Mouse (Mus musculus) cerebellum, postnatal 4 days (tissue): ENCODE measurements around the gene Casp7.

Experiments
- DNase-seq, 2 experiments: peaks; one replicate each; pipeline ENCODE4 v3.0.0; 2022; ENCODE audit warnings: low spot score in 2 of 2, mixed read lengths in 1 of 2

Casp7 gene

DNA sequence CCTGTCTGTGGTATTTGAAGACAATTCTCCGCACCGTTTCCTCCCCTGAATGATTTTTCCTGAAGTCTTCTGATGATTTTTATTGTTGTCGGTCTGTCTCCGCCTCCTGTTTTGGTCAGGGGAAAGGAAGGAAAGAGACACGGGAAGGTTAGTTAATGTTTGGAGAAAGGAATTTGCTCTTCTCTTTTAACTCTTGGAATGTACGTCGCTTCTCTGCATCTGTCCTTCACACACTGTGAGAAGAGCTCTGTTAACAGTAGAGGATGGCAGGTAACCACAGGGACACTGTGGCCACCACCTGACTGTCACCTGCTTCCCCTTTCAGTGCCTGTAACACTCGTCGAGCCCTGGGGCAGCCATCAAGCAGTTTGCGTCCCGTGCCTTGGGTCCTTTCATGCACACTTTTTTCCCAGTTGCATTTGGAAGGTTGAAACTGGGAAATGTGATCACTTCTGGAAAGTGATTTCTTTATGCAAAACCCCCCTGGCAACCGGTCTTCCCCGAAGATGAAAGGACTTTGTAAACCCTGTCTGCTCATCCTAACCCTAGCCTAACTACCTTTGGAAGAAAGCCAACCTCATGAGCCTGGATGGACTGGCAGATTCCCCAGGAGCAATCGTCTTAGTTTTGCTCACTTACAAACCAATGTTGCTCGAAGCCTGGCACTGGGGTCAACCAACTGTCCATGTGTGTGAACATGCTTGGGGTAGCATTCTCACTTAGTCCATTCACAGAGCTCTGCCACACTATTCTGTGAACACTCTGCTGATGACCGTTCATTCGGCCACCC lies 27.9 kb downstream of the Casp7 start:
- no peak for DNase-seq

DNA sequence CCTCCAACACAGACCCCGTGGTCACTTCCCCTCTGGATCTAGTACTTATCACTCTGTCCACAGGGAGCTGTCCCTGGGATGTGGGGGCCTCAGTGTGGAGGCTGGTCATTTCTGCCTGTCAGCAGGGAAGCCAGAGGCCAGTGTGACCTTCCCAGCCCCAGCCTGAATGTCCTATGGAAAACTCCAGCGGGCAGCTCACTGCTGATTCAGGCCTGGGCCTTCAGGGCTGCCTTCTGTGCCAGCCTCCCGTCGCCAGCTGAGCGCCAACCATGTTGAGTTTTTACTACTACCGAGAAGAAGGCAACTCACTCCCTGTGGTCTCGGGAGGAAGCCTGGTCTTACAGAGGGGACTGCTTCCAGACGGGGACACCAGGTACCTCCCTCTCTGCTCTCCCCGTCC lies 28.6 kb downstream of the Casp7 start:
- no peak for DNase-seq

DNA sequence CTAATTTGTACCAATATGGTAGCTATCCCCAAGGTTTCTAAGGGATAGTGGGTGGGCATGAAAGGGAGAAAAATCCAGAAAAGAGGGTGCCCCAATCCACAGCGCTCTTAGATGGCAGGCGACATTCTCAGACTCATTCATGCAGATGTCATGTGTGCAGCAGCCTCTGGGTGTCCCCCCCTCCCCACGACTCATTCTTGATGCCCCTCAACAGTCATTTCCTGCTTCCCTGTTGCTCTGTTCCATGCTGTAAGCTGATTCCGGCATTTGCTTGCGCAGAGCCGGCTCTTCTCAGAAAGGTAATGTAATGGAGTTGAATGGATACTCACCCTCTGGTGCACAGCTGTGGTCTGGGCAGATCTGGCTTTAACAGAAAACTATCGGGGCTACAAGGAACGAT lies 33.4 kb downstream of the Casp7 start:
- peak in 1 of 2 experiments; percentile 9 for DNase-seq

DNA sequence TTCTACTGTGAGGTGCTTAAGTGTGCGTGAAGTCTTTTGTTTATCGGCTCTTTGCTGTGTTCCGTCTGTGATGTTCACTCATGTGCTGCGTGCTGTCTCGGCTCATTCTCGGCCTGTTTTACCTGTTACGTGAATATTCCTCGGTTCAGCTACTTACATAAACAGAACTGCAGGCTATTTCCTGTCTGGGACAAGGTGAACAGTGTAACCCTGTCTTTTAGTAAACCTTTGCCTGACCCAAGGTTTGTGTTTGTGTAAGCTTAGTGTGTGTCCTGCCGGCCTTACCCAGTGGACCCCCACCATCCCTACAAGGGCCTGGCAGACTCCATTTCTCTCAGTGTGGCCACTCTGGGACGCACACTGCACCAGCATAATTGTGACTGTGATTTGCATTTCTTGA lies 35.8 kb downstream of the Casp7 start:
- DNase-seq, result no peak

DNA sequence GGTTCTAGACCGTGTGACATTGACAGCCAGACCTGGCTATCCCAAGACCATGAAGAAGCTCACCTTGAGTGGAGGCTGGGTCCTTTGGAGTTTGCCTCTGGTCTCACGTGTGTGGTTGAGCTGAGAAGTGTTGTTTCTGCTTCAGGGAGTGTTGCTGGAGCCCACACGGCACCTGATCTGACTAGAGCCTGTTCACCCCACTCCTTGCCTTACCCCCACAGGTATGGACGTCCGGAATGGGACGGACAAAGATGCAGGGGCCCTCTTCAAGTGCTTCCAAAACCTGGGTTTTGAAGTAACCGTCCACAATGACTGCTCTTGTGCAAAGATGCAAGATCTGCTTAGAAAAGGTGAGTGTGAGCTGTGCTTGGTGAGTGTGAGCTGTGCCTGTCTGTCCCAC lies 36.7 kb downstream of the Casp7 start:
- DNase-seq, result no peak

DNA sequence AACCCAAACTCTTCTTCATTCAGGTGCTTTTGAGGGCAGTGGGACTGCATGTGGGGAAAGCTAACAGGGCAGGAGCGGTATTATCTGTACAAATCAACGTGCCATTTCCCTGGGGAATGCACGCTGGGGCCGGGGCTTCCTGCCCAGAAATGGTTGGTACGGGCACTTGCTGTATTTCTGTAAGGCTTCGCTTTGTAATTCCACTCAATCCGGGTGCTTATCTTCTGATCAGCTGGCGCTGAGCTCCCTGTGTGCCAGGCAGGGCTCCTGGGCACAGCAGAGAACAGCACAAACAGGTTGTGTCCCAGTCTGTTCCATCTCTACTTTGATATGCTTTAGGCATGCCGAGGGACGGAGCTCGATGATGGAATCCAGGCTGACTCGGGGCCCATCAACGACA lies 39.5 kb downstream of the Casp7 start:
- no peak for DNase-seq

DNA sequence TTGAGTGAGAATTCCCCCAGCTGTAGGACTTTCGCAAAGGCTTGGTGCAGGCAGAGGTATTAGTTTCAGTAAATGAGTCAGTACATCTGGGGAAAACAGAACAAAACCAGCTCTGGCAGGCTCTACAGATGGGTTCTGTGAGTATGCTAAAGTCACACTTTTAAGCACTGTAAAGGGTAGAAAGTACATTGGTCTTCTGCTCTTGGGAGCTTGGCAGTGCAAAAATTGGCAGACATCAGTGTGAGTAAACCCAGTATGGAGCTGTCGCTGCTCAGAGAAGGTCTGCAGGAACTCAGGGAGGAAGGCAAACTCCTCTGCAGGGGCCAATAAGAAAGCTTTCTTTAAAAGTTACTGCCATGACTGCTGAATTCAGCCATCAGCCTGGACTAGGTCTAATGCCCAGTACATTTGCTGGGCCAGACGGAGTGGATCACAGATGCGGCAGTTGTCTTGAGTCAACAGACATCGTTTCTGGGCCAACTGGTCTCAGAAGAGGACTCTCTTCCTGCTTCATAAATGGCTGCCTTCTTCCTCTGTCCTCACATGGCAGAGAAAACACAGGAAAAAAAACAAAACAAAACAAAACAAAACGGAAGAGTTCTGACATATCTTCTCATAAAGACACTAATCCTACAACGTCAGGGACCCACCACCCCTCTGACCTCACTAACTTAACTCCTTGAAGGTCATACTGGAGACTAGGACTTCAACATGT lies 41.6 kb downstream of the Casp7 start:
- DNase-seq, result no peak

DNA sequence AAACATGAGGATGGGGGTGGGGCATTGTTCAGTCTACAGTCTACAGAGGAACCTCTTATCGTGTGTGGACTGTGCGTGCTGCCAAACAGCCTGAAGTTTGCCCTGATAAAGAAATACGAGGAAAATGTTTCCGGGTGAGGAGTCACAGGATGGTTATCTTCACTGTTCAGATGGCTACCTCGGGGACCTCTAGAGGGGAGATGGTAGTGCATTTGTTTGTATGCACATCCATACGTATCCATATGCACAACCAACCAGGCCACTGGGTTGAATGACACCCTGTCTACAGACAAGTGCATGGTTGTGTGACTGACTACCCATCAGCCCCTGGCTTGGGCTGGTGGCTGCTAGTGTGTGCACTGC lies 42.1 kb downstream of the Casp7 start:
- no peak for DNase-seq

DNA sequence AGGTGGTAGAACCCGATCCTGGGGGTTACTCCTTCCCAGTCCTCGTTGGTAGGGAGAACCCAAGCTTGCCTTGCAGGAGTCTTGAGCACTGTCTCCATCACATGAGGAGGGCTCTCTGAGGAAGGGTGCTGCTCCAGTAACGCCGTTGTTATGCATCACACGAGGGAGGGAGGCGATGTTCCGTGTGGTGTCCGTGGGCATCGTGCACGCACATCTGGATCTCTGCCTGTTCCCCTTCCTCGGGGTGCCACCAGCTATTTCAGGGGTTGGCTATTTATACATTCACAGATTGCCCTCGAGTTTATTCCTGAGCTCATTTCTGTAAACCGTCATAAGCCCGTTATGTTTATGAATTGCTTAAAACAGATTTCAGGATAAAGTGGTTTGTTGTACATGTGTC lies 46.5 kb downstream of the Casp7 start:
- DNase-seq, result no peak

DNA sequence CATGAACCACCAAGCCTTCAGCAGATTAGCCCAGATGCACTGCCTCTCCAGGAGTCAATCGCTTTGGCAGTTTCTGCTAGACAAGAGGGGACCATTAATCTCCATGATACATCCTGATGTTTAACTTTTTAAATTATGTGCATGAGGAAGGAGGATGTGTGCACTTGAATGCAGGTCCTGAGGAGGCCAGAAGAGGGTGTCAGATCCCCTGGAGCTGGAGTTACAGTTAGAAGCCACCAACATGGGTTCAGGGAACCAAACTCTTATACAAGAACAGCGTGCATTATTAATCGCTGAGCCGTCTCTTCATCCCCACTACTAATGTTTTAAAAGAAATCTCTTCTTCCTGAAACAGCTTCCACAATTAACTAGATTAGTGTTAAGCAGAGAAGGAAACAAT lies 51.9 kb downstream of the Casp7 start:
- no peak for DNase-seq

DNA sequence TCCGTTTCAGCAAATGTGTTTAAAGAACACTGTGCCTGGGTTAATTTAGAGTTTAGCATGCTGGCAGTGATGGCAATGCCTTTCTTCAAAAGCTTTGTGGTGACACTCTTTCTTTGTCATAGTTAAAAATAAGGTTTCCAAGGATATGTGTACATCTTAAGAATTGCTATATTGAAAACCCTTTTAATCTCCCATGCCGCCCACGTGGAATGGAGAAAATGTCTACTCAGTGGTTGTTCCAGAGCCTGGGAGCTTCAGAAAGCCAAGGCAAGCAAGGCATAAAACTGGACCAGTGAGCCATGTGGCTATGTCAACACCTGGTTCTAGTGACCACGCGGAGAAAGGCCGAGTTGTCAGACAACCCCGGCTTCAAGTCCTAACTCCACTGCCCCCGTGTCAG lies 52.6 kb downstream of the Casp7 start:
- no peak for DNase-seq

DNA sequence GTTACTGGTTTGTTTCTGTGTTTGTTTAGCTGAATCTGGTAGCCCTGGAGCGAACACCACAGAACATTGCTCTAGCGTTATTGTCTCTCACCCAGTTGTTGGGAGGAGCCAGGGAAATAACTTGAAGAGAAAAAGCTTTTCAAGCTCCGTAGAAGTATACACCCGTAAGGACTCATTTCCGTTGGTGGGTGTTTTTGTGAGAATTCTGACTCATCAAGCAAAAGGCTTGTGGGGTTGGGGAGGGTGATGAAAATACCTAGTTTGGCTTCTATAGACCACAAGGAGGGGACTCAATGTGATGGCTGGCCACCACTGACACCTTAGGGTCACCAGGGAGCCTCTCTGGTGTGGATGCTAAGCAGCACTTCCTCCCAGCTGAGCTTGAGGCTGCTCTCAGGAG lies 54.0 kb downstream of the Casp7 start:
- no peak for DNase-seq

DNA sequence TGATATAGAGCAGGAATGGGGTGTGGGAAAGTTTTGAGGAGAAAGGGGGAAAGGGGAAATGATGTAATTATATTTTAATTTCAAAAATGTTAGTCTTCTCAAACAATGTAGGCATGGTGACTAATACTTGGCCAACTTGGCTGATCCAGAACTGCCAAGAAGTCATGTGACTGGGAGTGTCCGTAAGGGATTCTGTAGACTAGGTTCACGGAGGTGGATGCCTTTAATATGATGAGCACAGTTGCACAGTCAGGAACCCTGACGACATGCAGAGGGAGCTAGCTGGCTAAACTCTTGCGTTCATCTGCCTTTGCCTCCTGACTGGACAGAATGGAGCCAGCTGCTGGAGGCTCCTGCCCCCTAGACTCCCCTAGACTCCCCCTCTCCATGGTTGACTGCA lies 54.9 kb downstream of the Casp7 start:
- DNase-seq, result no peak

DNA sequence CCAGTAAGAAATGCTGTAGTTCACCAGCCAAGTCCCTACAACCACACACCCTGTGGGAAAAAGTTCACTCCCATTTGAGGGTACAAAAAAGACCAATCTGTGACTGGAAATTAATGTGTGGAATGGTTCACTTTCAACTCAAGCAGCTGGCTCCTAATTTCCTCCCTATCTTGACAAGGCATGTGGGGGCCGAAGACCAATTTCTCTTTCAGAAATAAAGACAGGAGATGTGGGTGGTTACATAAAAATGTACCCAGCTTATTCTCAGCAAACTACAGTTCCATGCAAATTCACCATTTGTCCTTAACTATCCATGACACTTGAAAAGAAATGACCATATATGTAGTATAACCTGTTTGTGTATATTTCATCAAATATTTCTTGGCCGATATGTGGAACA lies 55.5 kb downstream of the Casp7 start:
- DNase-seq, result no peak

DNA sequence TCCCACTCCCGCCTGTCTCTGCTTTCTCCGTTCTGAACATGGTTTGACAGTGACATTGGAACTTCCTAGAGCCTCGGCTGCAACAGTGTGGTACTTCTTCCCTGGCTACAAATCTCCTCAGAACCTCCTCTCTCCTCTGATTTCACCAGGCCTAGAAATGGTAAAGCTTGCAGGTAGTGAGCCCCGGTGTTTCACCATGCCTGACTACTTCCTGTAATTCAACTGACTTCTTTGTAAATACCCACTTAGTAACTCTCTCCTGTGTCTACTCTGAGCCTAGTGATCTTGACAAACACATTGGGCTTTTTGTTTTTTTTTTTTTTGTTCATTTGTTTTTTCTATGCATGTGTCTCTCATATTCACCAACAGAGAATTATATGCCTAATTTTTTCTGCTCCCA lies 57.9 kb downstream of the Casp7 start:
- no peak for DNase-seq

DNA sequence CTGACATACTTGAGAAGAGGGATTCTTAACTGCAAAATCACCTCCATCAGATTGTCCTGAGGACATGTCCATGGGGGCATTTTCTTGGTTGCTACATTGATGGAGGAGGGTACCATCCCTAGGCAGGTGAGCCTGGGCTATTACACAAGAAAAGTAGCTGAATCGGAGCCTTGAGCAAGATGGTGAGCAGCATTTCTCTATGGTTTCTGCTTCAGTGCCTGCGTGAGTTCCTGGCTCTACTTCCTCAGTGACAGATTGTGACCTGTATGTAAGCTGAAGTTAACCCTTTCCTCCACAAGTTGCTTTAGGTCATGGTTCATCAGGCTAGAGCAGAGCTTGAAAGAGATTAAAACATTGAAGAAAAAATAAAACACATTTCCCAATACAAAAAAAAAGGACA lies 58.4 kb downstream of the Casp7 start:
- no peak for DNase-seq

DNA sequence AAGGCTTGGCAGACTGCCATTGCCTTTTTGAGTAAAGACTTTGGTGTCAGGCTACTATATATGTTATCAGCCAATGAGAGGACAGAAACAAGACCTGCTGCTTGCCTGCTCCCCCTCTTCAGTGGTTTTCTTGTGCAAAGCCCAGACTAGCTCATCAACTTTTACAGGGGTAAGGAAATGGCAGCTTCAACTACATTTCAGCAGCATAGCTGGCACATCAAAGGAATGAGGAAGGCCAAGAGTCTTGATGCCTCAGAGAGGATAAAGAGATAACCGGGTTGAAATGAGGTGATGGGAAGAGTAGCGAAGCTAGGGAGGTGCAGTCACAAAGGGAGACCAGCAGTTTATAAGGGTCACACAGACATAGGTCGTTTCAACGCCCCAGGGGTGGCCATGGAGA lies 60.6 kb downstream of the Casp7 start:
- DNase-seq, result no peak

DNA sequence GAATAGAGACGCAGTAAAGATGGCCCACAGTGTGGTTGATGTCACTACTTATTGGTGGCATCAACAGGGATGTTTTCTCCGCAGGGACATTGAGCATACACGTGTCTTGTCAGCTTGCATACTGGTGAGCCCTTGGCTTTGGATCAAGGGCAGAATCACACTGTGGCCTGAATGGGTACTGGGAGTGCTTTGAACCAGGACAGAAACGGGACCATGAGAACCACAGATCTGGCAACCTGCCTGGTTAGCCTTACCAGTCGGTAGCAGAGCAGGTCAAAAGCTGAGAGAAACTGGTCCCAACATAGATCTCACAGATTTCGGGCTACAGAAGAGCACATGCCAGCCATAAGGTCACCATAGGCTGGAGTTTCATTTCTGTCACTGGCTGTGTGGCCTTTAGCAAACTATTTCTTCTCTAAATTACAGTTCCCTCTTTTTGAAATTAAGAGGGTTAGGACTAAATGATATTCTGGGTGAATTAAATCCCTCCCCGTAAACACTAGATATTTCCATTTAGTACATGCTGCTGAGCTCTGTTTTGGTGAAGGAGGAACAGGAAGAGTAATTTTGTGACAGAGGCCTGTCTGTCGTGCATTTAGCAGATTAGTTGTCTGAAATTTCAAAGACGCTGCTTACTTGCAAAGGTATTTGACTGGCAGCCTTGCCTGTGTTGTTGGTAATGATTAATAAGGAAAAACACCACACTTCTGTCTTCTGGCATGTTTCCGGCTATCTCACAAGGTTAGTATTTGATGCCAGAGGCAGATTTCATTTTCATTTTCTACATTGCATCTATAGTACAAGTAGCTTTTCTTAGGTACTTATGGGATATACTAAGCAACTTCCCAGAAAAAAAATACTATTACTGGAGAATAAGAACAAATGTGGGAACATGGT lies 62.5 kb downstream of the Casp7 start:
- no peak for DNase-seq

DNA sequence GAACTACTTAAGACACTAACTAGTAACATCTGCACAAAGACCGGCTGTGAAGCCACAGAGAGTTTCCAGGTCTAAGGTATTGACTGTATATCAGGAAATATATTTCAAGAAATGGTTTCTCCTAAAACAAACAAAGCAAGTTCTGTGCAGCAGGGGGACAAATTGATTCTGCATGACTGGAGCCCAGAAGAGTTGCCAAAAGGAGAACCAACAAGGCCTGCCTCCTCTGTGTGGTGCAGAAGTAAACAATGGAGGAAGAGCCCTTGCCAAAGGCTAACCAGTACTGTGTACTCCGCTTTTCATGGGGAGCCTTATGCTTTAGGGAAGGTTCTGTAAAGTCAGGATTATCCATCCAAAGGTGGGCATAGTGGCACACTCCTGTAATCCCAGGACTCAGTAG lies 63.3 kb downstream of the Casp7 start:
- no peak for DNase-seq

DNA sequence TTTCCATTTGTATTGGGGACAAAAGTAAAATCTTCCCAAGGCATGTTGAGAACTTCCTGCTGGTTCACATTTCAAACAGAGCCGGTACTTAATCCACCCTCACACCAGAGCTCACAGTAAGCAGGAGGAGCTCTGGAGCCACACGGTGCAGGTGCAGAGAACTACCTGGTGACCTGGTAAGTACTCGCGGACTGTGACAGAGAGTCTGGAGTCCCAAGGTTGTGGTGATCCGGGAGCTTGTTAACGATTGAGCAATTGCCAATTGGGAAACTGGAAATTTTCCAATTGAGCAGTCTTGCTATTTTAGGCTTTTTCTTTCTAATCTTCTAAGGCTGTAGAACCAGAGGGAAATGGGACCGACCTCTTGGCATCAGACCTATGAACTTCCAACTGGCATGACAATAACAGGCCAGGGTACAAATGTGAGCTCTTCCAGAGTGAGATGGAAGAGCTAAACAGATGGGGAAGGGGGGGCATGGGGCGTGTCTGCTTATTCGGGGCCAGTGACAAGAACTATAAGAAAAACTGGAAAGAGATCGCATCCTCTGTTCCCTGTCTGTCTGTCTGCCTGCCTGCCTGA lies 64.7 kb downstream of the Casp7 start, which contains the start of gene Plekhs1:
Gene Plekhs1 (plus strand): TSS at position 119 of the 580 bp plus-strand sequence.
- no peak for DNase-seq

DNA sequence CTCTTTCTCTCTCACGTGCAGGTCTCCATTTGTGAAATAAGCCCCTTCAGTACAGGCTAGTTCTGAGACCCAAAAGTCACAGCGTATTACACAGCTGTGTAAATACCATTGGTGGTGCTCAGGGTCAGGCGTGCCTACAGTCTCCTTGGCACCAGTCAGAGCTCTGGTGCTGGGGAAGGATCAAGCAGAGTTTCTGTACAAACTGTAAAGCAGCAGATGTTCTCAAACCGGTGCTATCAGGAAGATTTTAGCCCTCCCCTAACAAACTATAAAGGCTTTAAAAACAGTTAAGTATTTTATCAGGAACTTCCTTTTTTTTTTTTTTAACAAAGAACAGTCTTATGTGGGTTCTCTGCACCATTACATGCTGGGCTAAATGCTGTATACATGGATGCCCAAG lies 65.9 kb downstream of the Casp7 start:
- no peak for DNase-seq

DNA sequence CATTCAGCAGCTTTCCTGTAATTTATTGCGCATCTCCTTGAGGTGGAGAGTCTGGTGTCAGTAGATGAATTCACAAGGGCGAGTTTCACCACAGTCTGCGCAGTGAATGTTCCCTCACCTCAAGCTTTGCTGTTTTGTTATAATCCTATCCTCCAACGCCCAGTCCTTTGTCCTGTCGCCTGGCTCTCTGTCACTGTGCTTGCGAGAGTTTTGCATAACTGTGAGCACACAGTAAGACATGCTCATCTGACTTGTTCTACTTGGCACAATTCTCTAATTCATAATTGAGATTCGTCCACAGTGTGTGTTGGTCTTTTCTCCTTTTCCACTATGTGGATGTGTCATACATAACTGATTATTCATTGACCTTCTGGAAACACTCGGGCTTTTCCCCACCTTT lies 69.6 kb downstream of the Casp7 start:
- no peak for DNase-seq
